Mouse (Mus musculus): ENCODE results near the gene Itgb3bp.
A peak's percentile ranks its signal among the peaks of the same experiment; 100 is the strongest.

Gene Itgb3bp

GRCm38 (mm10) chr4:99931807-99932206 lies 2.2 kb upstream of the Itgb3bp start:
- no peak for DNase-seq (ENCODE audit: low spot score)

GRCm38 (mm10) chr4:99931240-99931580 lies 1.6 kb upstream of the Itgb3bp start:
- peak; percentile 7 for DNase-seq (ENCODE audit: low spot score)

- DNase-seq (ENCODE audit: low spot score), result no peak
These were observed 1.1 kb upstream of the Itgb3bp start for GRCm38 (mm10) chr4:99930518-99931239.

GRCm38 (mm10) chr4:99929149-99929612 lies 432 bp downstream of the Itgb3bp start, which contains the start of gene Pgm1:
Gene Pgm1 (plus strand): TSS chr4:99929414.
- peak; percentile 83 for DNase-seq (ENCODE audit: low spot score)

GRCm38 (mm10) chr4:99928521-99928920 lies 1.1 kb downstream of the Itgb3bp start:
- no peak for DNase-seq (ENCODE audit: low spot score)

- DNase-seq (ENCODE audit: low spot score), result no peak
These were observed 3.2 kb downstream of the Itgb3bp start for GRCm38 (mm10) chr4:99926380-99926779.

- peak; percentile 79 for DNase-seq (ENCODE audit: low spot score)
These were observed 15.6 kb downstream of the Itgb3bp start for GRCm38 (mm10) chr4:99913894-99914451.

- peak; percentile 7 for DNase-seq (ENCODE audit: low spot score)
These were observed 47.2 kb downstream of the Itgb3bp start for GRCm38 (mm10) chr4:99882405-99882804.

- peak; percentile 65 for DNase-seq (ENCODE audit: low spot score)
These were observed 47.7 kb downstream of the Itgb3bp start for GRCm38 (mm10) chr4:99881882-99882281.

- DNase-seq (ENCODE audit: low spot score), result peak; percentile 89
These were observed 100.2 kb downstream of the Itgb3bp start, which contains the start of gene Efcab7 for GRCm38 (mm10) chr4:99829094-99830073. Gene Efcab7 (plus strand): TSS chr4:99829198.

GRCm38 (mm10) chr4:99828739-99829093 lies 100.9 kb downstream of the Itgb3bp start:
- DNase-seq (ENCODE audit: low spot score), result no peak

- DNase-seq (ENCODE audit: low spot score), result no peak
These were observed 101.3 kb downstream of the Itgb3bp start for GRCm38 (mm10) chr4:99828337-99828736.

- DNase-seq (ENCODE audit: low spot score), result no peak
These were observed 112.7 kb downstream of the Itgb3bp start for GRCm38 (mm10) chr4:99816697-99817460.

- DNase-seq (ENCODE audit: low spot score), result no peak
These were observed 137.2 kb downstream of the Itgb3bp start for GRCm38 (mm10) chr4:99792365-99792764.

GRCm38 (mm10) chr4:99773041-99773440 lies 156.6 kb downstream of the Itgb3bp start:
- DNase-seq (ENCODE audit: low spot score), result peak; percentile 53

- no peak for DNase-seq (ENCODE audit: low spot score)
These were observed 159.1 kb downstream of the Itgb3bp start for GRCm38 (mm10) chr4:99770555-99770954.

GRCm38 (mm10) chr4:99766753-99767152 lies 162.9 kb downstream of the Itgb3bp start:
- DNase-seq (ENCODE audit: low spot score), result peak; percentile 54

GRCm38 (mm10) chr4:99766303-99766702 lies 163.3 kb downstream of the Itgb3bp start:
- DNase-seq (ENCODE audit: low spot score), result no peak

GRCm38 (mm10) chr4:99752426-99752825 lies 177.2 kb downstream of the Itgb3bp start:
- DNase-seq (ENCODE audit: low spot score), result no peak

GRCm38 (mm10) chr4:99739836-99740235 lies 189.8 kb downstream of the Itgb3bp start:
- peak; percentile 60 for DNase-seq (ENCODE audit: low spot score)

- DNase-seq (ENCODE audit: low spot score), result no peak
These were observed 203.6 kb downstream of the Itgb3bp start for GRCm38 (mm10) chr4:99725914-99726451.
